Mouse (Mus musculus): ENCODE data around the gene Lhb. TPM values are rescaled to one million over a fixed set of nuclear protein-coding genes. Genes with fewer than 3 reads are reported as not detected.
"Not testable (repeated sequence)": the region's sequence is repeated elsewhere in the genome, so short reads cannot be mapped to it uniquely, and the experiment has no call there.

Gene Lhb
- total RNA-seq, 2 experiments from 2014 or later = not detected

DNA sequence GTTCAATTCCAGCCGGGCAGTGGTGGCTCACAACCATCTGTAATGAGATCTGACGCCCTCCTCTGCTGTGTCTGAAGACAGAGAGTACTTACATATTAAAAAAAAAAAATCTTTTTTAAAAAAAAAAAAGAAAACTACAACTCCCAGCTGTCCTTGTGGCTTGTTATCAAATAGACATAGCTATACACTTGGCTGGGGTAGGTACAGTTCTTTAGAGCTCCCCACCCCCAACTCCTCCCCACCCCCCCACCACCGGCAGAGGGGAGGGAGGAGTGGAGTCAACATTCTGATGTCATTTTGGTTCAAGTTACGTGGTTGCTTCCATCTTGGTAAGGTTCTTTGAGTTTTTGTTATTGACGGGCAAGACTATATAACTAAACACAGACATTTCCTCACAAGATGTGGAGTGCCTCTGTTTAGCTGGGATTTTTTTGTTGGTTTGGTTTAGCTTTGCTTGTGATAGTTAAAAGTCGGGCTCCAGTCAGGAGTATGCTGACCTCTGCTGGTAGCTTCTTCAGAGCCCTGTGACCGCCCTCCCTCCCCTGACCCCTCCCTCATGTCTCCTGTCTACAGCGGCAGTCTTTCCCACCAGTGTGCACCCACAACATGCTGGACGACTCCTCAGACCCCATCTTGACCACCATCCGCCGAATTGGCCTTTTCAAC lies 26.8 kb downstream of the Lhb start:
- no peak for DNase-seq (ENCODE audit: low spot score in 2 of 2)
- intact Hi-C loops (cut with DNase I) = no loop called here

DNA sequence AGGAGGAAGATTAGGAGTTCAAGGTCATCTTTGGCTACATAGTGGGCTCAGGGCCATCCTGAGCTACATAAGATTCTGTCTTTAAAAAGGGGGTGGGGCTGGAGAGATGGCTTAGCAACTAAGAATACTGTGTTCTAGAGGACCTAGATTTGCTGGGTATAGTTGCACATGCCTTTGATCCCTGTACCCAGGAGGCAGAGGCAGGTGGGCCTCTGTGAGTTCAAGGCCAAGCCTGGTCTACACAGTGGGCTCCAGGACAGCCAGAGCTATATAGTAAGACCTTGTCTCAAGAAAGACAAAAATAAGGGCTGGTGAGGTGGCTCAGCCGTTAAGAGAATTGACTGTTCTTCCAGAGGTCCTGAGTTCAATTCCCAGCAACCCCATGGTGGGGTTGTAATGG lies 29.4 kb downstream of the Lhb start:
- no peak for DNase-seq (ENCODE audit: low spot score in 2 of 2)
- intact Hi-C loops (cut with DNase I) = no loop called here

DNA sequence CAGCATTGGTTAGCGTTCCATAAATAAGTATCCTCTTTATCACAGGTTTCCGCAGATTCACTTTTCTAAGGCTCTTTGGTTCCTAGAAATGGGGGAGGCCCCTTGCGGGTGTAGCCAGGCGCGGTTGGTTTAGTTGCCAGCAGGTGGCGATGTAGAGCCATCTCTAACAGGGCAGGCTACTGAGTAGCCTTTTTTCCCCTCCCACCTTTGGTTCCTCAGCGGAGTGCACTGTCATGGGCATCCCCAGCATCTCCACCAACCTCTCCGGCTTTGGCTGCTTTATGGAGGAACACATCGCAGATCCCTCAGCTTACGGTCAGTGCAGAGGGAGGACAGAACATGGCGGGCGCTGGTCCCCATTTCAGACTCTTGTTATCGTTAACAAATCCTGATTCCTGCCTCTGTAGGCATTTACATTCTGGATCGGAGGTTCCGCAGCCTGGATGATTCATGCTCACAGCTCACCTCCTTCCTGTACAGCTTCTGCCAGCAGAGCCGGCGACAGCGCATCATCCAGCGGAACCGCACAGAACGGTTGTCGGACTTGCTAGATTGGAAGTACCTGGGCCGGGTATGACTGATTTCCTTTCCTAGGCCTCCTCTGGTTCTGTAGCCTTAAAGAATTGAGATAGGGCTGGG lies 30.8 kb downstream of the Lhb start:
- intact Hi-C loops (cut with DNase I) = no loop called here
- DNase-seq (ENCODE audit: low spot score in 2 of 2) = peak; percentile 85 to 87

DNA sequence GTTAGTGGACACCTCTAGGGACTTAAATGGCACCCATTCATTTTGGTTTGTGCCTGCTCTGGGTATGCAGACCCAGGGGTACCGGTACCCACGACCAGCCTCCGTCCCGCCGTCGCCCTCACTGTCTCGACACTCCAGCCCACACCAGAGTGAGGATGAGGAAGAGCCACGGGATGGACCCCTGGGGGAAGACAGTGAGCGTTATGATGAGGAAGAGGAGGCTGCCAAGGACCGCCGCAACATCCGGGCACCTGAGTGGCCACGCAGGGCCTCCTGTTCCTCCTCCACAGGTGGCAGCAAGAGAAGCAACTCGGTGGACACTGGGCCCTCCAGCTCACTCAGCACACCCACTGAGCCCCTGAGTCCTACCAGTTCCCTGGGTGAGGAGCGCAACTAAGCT lies 34.4 kb downstream of the Lhb start:
- intact Hi-C loops (cut with DNase I) = no loop called here
- no peak for DNase-seq (ENCODE audit: low spot score in 2 of 2)

DNA sequence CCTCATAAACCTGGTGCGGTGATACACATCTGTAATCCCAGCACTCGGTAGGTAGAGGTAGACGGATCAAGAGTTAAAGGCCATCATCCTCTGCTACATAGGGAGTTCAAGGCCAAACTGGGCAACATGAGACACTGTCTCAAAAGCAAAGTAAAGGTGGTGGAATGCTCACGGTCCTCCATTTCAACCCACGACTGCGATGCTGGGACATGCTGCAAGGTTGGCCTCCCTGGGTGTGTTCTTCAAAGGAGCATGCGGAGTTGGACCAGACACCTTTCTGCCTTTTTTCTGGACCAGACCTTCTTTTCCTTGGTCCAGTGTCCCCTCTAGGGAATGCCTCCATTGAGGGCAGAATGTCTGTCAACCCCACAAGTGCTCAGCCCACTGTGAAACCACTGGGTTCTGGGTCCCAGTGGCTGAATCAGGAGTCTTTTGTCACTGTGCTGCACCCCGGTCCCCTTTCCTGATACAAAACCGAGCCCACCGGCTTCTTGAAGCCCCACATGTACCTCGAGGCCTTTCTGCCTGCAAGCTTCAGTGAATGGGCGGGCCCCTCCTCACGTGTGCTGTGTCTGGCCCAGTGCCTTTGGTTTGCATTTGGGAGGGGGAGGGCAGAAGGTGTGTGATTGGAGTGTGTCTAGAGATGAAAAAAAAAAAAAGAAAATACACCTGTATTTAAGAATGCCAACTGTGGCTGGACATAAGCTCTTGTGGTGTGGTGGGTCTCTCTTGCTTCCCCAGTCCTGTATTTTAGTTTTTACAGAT lies 35.5 kb downstream of the Lhb start:
- no peak for DNase-seq (ENCODE audit: low spot score in 2 of 2)

DNA sequence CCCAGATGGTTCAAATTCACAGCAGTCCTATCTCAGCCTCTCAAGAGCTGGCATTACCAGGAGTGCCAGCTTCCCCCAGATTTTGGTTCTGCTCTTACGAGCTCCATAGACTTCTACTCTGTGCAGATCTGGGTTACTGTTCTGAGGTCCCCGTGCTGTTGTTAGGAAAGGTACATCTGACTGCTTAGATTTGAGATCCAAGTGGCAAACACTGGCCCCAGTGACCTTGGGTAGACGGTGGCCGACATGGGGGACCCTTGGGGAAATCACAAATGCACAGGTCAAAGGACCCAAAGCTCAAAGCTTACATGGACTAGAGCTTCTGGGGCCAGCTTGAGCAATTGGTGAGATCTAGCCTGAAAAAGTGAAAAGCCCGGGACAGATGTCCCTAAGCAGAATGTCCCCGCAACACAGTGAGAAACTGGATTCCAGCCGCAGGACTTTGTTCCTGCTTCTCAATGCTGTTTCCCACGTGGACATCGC lies 36.1 kb downstream of the Lhb start:
- DNase-seq (ENCODE audit: low spot score in 2 of 2) = no peak
- intact Hi-C loops (cut with DNase I) = no loop called here

More for the DNA sequence above, 35.5 kb downstream of the Lhb start:
- intact Hi-C loops (cut with DNase I) = no loop called here

DNA sequence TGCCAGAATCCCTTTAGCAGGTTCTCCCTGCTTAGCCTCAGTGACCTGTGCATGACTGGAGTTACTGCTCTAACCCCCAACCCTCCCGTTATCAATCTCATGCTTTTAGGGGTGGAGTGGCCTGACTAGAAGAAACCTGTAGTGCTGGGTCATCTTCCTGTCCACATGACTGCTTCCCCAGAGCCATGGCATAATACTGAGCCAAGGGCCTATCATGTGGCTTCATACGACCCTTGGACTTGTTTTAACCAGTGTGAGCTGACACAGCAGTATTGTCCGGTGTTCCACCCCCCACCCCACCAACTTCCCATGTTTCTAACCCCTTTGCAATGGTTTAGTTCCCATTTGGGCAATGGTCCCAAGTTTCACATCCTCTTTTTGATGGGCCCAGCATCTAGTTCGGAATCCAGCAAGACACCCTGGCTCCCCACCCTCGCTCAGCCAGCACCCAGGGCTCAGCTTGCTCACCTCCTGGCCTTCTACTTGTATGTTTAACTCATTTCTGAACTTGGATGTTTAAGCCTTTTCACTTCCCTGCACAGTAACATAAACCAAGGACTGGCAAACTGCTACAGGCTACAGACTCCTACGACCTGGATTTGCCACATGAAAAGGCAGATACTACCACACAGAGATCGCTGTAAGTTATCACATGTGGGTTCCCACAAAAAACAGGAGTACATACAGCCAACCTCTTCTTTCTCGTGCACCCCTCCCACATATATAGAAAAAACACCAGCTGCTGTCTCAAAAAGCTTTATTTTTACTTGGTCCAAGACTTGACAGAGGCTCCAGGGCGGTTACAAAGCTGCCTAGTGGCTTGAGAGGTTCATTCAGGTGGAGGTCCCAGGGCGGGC lies 36.8 kb downstream of the Lhb start:
- DNase-seq (ENCODE audit: low spot score in 2 of 2) = peak in 1 of 2 experiments; percentile 23
- intact Hi-C loops (cut with DNase I) = no loop called here

DNA sequence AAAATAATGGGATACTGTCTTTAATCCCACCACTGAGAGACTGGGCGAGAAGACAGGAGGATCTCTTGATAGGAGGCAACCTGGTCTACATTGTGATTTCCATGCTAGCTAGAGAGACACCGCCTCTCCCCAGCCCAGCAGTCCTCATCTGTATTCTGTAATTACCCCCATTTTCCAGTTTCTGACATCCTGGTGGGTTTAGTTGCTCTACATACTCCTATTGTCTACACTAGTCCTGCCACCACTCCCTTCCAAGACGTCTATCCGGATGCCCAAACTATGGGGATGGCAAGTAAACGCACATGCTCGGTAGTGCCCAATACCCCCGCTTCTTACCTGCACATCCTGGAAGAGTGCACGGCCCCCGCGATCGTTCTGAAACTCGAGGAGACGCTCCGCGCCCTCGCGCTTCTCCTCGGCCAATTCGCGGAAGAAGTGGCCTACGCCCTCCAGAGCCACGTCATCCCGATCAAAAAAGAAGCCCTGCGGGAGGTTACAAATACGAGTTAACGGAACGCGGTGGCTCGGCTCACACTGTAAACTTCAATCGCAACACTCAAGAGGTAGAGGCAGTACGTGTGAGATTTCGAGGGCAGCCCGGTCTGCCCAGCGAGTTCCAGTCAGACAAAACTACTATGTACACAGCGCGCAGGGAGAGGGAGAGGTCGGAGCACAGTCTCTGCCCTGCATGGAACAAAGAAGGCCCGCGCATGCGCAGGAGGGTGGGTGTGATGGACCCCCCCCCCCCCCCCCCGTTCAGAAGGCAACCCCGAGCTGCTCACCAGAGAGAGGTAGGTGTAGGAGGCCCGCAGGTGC lies 38.3 kb downstream of the Lhb start:
- intact Hi-C loops (cut with DNase I) = no loop called here
- DNase-seq (ENCODE audit: low spot score in 2 of 2) = peak; percentile 73 to 76

DNA sequence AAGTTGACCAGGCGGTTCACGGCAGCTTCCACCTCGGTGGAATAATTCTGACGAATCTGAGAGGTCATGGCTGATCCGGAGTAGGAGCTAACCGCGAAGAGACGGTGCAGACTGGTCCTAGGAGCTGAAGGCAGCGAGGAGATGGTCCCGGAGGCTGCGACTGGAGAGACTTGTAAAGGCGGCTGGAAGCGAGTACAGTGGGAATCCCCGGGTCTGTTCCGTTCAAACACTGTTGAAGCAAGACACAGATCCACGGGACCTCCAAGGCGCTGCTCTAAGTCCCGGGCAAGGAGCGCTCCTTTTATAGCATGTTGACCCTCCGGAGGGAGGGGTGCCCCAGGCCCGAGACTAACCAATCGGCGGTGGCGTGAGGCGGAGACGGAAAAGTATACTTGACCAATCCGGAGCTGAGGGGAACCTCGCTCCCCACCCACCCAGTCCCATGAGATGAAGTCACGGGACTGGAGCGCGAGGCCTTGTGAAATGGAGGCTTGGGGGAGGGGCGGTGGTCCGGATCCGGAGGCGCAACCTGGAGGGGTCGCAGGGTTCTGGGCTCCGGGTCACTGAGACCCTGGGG lies 39.0 kb downstream of the Lhb start, which contains the start of gene Ftl1:
Gene Ftl1 (minus strand): TSS at position 321 of the 577 bp plus-strand sequence.
- intact Hi-C loops (cut with DNase I) = not testable (repeated sequence)
- peak; percentile 94 to 95 for DNase-seq (ENCODE audit: low spot score in 2 of 2)

DNA sequence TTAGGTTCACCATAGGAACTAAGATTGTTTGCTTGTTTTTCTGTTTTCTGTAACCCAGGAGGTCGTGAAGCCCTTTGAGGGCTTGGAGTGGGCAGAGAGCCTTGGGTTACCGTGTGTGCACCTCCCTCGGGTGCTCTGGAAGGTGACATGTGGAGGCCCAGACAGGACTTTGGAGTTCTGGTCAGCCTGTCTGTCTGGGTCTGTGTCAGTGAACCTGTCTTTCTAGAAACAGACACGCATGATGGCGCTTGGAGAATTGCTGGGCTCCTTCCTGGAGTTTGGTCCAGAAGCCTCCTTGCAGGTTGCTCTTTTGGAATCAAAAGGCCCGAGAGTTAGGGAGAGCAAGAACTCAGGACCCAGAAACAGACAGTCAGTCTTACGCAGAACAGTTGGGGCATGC lies 39.8 kb downstream of the Lhb start:
- intact Hi-C loops (cut with DNase I) = no loop called here
- no peak for DNase-seq (ENCODE audit: low spot score in 2 of 2)

DNA sequence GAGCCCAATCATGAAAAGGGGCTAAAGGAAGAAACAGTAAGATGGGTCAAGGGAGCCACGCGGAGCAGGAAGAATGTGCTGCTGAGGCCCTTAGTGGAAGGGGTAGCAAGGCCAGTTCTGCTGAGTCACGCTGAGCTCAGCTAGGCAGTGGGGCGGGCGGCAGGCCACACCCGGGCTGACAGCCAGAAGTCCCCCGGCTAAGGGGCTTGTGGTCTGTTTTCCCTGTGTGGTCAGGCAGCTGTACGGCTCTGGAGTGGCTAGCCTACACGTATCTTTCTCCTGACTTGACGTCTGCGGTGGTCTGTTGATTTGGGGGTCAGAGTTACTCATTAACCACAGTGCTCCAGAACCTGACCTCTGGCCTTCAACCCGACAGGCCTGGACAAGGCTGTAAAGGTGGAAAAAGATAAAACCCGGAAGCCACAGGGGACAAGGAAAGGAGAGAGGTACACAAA lies 40.3 kb downstream of the Lhb start:
- intact Hi-C loops (cut with DNase I) = no loop called here
- peak; percentile 33 to 35 for DNase-seq (ENCODE audit: low spot score in 2 of 2)

DNA sequence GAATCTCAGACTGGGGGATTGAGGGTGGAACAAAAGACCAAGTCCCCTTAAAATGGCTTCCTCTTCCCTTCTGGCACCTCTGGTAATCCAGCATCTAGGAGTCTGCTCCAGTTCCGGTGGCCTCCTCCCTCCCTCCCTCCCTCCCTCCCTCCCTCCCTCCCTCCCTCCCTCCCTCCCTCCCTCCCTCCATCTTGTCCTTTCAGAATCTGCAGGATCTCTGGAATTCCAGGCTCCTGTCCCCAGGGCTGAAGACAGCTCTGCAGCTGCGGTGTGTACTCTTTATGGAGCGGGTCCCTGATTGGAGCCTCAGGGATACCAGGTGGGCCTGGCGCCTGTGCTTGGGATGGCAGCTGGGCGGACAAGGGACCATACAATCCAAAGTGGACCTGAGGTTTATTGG lies 40.7 kb downstream of the Lhb start:
- intact Hi-C loops (cut with DNase I) = no loop called here
- DNase-seq (ENCODE audit: low spot score in 2 of 2) = no peak

DNA sequence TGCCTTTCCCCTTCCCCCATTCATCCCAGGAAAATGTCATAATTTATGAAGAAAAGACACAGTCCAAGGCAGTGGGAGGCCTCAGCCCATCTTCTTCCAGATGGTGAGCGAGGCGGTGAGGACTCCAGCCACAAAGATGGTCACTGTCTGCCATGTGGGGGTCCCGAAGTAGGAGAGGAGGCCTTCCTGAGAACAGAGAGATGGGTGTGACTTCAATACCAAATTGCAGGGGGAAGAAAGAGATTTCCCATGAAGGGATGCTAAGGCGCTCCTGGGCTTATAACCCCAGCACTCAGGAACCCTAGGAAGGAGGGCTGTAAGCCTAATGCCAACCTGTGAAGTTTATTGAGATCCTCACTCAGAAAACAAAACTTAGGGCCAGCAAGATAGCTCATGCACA lies 41.2 kb downstream of the Lhb start:
- DNase-seq (ENCODE audit: low spot score in 2 of 2) = no peak
- intact Hi-C loops (cut with DNase I) = no loop called here

DNA sequence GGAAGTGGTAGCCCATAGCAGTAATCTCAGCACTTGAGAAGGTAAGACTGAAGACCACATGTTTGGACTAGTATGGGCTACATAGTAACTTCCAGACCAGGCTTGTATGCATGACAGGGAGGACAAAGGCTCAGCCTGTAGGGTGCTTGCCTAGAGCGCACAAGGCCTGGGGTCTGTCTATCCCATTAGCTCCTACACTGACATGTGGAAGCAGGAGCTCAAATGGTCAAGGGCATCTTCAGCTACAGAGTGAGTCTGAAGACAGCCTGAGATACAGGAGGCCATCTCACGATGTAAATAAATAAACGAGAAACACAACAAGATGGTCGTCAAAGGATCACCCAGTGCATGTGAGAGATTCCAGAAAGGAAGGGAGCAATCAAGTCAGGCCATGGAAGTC lies 41.7 kb downstream of the Lhb start:
- intact Hi-C loops (cut with DNase I) = no loop called here
- no peak for DNase-seq (ENCODE audit: low spot score in 2 of 2)

DNA sequence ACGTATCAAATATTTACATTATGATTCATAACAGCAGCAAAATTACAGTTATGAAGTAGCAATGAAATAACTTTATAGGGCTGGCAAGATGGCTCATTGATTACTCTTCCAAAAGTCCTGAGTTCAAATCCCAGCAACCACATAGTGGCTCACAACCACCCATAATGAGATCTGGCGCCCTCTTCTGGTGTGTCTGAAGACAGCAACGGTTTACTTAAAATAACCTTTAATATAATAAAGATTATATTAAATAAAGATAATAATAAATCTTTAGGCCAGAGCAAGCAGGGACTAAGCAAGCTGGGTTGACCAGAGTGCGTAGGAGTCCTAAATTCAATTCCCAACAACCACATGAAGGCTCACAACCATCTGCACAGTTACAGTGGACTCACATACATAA lies 42.2 kb downstream of the Lhb start:
- DNase-seq (ENCODE audit: low spot score in 2 of 2); intact Hi-C loops (cut with DNase I): not testable (repeated sequence)

DNA sequence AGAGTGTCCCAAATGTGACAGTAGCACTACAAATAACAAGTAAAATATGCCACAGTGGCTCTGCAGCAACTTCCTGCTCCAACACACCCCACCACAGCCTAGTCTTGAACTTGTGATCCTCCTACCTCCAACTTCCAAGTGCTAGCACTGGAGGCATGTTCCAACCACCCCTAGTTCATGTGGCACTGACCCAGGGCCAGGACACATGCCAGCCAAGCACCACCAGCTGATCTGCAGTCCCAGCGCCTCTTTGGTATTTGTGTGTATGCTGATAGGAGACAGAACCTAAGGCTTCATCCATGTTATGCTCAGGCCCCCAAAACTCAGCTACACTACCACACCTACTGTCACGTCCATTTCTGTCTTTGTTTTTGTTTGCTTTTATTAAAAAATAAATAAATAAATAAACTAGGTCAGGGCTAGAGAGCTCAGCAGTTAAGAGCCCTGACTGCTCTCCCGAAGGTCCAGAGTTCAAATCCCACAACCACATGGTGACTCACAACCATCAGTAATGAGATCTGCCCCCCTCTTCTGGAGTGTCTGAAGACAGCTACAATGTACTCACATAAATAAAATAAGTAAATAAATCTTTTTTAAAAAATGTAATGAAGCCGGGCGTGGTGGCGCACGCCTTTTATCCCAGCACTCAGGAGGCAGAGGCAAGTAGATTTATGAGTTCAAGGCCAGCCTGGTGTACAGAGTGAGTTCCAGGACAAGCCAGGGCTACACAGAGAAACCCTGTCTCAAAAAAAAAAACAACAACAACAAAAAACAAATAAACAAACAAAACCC lies 43.6 kb downstream of the Lhb start:
- DNase-seq (ENCODE audit: low spot score in 2 of 2) = no peak
- intact Hi-C loops (cut with DNase I) = no loop called here

DNA sequence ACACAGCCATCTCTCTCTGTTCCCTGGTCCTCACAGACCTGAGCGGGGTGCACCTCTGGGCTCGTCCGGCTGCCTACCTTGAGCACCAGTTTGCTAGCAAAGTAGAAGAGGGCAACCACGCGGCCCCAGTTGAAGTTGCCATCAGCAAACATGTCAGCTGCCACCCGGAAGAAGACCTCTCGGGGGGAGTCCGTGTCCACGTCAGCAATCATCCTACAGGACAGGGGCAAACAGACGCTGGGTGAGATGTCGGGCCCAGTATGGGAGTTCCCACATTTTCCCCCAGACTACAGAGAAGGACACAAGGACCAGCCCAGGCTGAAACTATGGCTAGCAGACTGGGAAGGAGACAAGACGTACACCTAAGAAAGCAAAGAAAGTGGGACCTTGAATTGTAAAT lies 44.5 kb downstream of the Lhb start:
- intact Hi-C loops (cut with DNase I) = loop anchor here (5.0 kb wide), 1 partner anchor 237 kb away; no protein-coding TSS in a partner anchor
- DNase-seq (ENCODE audit: low spot score in 2 of 2) = no peak

DNA sequence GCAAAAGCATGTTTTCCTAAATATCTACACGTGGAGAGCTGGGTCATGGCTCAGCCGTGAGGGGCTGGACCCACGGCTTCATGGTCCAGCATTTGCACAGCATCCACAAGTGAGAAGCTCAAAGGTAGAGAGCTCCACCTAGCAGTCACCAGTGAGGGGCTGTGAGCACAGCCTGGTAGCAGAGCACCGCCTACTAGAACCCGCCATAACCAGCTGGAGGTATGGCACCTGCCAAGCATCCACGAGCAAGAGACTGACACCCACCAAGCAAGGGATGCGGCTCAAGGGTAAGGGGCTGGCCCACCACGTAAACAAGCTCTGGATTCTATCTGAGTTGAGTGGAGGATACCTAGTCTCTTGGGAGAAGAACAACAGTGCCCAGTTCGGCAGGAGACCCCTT lies 44.9 kb downstream of the Lhb start:
- no peak for DNase-seq (ENCODE audit: low spot score in 2 of 2)
- intact Hi-C loops (cut with DNase I) = loop anchor here (5.0 kb wide), 1 partner anchor 237 kb away; no protein-coding TSS in a partner anchor
